Mouse (Mus musculus) adrenal gland, postnatal 10 days (tissue): ENCODE data around the gene Pik3ca. TPM values are rescaled to one million over a fixed set of nuclear protein-coding genes. Genes with fewer than 3 reads are reported as not detected.
A peak's percentile ranks its signal among the peaks of the same experiment; 100 is the strongest.

ENCODE experiments used
- DNase-seq: peaks from one replicate; pipeline ENCODE4 v3.0.0; 2021; ENCODE audit warnings: mixed read lengths
- total RNA-seq, 2 experiments: library from RNA; stranded (reverse); gene quantifications; 2 replicates each; pipeline ENCODE4 v1.2.3; 2021

Gene Pik3ca
- total RNA-seq, 2 experiments from 2014 or later: 36.0 to 44.2 TPM

DNA sequence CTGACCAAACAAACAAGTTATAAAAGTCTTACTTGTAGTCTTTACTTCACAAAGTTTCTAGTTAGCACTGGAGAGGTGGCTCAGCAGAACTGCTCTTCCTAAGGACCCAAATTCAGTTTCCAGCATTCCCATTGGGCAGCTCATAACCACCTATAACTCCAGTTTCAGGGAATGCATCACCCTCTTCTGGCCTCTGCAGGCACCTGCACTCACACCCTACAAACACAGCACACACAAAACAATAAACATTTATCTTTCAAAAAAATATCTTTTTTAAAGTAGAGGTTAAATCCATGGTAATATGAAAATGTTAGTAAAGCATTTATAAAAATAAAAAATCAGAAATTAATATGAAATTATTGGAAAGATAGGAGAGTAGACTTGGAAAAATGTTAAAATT lies 44.2 kb downstream of the Pik3ca start:
- DNase-seq: no peak

DNA sequence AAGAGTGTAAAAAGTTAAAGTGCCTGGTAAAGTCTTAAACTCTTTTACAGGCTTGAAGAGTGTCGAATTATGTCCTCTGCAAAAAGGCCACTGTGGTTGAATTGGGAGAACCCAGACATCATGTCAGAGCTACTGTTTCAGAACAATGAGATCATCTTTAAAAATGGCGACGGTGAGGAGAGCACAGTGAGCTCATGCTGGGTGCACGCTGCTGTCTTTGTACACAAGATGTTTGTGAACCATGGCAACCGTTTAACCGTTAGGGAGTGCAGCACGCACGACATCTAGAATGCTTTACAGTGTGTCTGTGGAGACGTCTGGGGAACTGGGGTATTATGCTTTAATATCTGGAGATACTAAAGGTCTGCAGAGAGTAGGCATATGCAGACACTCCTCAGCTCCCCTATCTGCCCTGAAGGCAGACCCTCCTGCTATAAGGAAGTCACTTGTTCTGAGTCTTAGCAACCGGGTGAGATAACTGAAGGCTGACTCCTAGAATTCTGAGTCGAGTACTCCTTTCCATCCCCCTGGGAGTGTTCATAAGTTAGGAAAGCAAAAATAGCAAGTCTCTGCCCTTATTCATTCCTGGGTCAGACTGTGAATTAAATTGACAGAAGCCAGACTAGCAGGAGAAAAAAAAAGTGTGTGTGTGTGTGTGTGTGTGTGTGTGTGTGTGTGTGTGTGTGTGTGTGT lies 57.0 kb downstream of the Pik3ca start:
- no peak for DNase-seq

DNA sequence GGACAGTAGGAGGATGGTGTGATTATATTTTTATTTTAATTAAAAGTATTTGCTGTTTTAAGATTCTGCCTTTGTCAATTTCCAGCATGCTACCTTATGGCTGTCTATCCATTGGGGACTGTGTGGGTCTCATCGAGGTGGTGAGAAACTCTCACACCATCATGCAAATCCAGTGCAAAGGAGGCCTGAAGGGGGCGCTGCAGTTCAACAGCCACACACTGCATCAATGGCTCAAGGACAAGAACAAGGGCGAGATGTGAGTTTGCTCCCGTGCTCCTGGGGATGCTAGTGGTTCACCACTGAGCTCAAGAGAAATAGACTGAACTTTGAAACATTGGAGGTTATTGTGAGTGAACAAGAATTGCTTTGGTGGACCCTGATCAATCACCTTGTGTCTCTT lies 62.3 kb downstream of the Pik3ca start:
- peak; percentile 73 for DNase-seq

DNA sequence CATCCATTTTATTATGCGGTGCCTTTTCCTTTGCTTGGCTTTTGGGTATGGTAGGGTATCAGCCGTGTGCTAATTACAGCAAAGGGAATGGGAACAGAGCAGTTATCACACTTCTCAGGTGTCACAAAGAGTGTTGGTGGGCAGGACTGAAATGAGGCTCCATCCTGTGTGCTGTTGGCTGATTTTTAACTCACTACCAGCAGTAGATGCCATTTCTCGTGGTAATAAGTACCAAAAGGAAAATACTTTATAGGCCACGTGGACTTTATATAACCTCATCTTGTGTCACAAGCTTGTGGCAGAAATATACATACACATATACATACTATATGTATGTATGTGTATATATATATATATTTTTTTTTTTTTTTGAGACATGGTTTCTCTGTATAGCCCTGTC lies 69.8 kb downstream of the Pik3ca start:
- no peak for DNase-seq

DNA sequence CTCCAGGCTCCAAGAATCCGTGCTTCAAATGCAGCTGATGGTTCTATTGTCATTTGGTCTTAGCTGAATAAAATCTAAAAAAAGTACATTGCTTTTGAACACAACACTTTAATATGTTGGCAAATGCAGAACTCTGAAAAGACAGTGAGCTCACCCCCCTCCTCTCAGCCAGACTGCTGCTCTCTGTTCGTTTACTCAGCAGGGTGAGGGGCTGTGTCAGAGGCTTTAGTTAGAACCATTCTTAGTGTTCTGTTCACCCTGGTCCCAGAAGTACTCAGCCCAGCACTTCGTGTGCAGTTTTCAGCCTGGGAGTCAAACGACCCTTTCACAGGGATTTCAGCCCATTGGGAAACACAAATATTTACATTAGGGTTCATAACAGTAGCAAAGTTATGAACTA lies 70.9 kb downstream of the Pik3ca start:
- no peak for DNase-seq

DNA sequence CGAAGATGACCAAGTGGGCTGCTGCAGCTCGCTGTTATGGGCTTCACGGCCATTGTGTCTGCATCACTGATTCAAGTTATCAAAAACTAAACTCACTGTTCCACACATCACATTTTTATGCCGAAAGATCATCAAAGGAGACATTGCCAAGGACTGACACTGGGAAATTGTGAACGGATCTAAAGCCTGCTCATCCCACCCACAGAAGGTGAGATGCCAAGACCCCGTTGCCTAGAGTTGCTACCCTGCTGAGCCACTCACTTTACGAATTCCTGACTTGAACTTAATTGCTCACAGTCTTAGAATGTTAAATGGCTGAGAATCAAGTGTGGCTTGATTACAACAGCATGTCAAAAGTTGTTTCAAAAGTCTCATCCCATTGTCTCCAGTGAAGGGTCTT lies 73.0 kb downstream of the Pik3ca start:
- no peak for DNase-seq

DNA sequence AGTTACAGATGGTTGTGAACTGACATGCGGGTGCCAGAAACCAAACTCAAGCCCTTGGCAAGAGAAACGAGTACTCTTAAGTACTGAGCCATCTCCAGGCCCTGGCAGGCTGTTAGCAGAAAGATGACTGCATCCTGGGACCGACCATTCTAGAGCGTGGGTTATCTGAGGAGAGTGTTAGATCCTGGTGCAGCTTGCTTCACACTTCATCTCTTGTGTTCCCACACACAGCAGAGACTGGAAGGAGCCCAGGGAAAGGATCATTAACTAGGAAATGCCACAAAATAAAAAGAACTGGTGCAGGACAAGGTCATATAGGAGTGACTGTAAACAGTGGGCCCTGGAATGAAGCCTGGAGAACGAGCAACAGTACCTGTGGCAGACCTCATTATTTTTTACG lies 73.6 kb downstream of the Pik3ca start:
- no peak for DNase-seq

DNA sequence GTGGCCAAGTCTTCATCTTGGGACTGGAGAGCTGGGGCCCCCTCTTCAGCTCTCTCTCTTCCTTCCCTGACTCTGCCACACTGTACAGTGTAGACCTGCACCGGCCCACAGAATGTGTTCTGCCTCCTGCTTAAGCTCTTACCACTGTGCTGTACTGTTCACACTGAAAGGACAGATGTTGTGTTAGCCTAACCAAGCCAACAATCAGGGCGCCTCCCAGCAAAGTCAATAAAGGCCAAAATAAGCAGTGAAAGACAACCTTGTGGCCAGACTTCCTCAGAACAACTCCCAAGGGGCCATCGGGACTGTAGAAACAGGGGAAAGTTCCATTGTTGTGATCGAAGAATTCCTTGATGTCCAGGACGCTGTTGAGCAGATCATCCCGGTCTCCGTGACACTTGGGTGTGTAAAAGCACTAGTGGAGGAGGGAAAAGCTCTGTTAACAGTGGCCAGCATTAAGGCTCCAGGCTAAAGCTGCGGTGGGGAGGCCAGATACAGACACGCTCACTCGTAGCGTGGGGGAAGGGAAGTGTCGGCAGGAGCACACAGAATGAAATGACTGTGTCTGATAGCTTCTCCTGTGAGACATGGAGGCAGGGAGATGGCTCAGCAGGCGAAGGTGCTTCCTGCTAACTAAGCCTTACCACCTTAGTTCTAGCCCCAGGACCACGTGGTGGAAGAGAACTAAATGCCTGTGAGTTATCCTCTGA lies 74.9 kb downstream of the Pik3ca start:
- peak; percentile 23 for DNase-seq

DNA sequence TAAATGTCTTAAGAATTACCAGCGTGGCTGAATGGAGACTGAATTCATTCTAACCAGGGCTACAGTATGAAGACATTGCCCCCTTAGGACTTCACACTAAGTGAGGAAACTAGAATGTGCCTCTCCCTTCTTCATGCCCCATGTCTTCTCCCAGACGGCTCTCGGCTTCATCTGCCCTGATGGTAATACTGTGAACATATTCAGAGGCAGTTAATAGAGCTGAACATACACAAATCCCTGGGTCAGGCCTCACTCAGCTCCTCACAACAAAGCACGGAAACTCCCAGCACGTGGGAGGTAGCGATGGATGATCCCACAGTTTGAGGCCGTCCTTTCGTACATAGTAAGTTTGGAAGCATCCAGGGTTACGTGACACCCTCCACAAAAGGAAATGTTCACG lies 75.7 kb downstream of the Pik3ca start:
- no peak for DNase-seq

DNA sequence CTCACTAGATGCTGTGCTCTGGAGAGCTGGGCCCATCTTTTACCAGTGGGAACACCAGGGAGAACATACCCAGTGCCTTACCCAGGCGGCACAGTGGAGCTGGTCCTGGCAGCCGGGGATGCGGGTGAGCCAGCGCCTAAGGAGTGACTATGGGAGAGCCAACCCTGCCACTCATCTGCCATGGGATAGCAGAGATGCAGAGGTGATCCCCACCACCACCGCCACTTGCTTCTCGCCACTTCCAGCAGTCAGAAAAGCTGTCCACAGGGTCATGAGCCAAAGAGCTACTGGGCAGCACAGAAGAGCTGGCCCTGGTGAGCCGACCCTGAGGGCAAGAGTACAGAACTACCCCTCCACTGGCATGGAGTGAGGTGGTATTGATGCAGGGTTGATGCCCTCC lies 82.5 kb downstream of the Pik3ca start:
- no peak for DNase-seq

DNA sequence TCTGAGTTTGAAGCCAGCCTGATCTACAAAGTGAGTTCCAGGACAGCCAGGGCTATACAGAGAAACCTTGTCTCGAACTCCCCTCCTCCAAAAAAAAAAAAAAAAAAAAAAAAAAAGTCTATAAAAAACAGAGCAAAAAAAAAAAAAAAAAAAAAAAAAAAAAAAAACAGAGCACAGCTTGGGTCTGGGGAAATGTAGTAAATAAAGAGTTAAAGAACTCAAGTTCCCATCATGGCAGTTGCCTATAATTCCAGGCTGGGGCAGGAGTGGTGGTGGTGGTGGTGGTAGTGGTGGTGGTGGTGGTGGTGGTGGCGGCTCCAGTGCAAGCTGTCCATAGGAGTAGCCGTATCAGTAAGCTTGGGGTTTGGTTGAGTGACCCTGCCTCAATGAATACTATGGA lies 85.6 kb downstream of the Pik3ca start:
- DNase-seq: no peak

DNA sequence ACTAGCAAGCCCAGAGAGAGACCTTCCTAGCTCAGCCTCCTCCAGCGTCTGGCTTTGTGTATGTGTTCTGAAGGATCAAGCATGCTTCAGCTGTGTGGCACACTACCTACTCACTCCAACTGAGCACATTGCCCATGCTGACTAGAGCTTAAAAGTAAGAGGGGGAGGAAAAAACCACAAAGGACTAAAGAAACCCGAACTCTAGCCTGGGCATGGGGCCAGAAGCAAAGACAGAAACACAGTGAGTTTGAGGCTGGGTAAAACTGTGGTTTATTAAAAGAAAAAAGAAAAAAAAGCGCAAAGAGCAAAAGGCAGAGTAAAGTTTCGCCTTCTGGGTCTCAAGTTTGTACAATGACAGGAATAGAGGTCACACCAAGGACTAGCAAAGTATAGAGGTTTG lies 89.1 kb downstream of the Pik3ca start:
- DNase-seq: no peak

DNA sequence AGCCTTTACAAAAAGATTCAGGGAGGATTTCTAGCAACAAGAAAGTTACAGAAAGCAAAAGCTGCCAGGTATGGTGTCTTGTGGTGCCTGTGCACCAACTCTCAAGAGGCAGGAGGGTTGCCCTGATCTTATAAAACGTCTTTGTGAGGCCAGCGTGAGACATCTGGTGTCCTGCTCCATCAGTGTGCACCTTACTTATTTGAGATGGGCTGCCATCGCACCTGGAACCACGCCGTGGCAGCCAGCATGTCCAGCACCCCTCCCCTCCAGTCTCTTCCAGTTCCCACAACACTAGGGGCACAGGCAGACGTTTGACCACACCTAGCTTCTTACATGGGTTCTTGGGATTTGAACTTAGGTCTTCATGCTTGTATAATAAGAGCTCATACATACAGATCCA lies 90.7 kb downstream of the Pik3ca start:
- DNase-seq: no peak

DNA sequence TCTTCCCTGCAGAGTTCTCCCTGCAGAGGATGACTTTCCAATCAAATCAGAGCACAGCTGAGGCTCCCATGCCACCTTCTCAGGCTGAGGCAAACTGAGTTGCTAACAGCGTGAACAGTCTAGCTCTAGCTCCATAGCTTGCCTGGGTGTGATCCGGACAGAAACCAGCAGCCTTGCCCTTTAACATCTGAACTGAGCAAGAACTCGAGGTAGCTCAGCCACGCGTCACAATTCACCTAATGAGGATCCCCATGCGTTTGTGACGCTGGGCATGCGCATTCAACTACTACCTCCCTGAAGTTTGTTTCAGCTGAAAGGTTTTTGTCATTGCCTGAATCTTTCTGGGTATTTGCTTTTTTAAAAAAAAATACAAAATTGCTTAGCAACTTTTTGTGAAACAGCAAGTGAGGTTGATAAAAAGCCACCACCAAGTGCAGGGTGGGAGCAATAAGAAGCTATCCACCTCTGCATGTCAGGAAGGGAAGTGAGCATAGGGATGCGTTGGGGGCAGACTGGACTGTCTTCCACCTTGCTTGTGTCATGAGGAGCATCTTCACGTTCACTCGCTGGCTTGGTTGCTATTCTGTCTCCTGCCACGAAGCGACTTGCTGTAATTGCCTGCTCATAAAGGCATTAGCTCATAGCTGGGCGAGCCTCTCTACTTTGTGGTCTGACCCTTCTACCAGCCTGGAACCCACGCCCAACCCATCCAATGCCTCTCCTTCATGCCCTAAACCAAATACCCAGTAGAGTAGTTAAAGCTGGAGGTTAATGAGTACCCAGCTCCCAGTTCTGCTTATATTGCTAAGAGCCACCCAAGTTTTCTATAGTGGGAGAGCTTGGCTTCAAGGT lies 92.8 kb downstream of the Pik3ca start:
- no peak for DNase-seq

DNA sequence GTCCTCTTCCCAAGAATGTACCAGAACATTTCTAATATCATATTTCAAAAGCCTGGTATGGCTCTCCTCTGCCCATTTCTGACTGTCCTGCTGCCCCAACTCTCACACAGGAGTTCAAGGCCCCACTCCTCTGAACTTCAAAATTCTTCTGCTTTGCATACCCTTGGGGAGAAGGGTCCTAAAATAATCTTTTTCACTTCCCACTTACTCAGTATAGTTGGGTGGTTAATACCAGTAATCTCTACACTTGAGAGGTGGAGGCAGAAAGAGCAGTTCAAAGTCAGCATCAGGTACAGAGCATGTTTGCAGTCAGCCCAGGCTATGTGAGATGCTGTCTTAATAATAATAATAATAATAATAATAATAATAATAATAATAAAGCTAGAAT lies 93.5 kb downstream of the Pik3ca start:
- DNase-seq: no peak

DNA sequence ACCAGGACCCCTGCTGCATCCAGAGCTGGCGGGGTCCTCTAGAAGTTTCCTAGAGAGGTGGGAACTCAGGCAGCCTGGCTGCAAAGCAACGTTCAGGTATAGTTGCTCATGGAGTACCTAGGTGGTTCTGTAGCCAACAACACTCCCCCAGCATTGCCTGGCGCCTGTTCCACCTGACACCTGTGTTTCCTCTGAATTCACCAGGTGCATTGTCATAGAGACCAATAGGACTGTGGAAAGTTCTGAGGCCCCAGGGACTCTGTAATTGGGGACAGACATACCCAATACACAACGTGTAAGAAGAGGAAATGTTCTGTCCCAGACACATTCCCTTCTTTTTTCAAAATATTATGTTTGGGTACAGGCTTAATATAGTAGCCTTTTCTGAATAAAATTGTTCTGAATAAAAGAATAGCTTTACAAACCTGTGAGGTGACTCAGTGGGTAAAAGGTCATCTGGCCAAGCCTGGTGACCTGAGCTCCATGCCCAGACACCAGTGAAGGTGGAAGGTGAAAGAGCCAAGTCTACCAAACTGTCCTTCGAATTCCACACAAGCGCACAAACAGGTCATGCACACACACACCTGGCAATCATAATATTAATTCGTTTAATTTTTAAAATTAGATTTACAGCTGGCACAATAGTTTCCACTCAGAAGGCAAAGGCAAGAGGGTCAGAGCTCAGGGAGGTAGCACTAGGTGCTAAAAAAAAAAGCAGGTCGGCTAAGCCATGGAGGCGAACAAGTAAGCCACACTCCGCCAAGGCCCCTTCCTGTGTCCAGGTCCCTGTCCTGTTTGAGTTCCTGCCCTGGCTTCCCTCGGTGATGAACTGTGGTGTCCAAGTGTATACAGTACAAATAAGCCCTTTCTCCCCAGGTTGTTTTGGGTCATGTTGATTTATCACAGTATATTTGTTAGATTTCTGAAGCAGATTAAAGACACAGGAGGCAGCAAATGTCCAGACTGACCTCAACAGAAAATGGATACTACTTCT lies 94.9 kb downstream of the Pik3ca start, which contains the start of gene Kcnmb3:
Gene Kcnmb3, minus strand, starts transcription at position 135 of the 994 bp plus-strand sequence.
- DNase-seq: no peak

DNA sequence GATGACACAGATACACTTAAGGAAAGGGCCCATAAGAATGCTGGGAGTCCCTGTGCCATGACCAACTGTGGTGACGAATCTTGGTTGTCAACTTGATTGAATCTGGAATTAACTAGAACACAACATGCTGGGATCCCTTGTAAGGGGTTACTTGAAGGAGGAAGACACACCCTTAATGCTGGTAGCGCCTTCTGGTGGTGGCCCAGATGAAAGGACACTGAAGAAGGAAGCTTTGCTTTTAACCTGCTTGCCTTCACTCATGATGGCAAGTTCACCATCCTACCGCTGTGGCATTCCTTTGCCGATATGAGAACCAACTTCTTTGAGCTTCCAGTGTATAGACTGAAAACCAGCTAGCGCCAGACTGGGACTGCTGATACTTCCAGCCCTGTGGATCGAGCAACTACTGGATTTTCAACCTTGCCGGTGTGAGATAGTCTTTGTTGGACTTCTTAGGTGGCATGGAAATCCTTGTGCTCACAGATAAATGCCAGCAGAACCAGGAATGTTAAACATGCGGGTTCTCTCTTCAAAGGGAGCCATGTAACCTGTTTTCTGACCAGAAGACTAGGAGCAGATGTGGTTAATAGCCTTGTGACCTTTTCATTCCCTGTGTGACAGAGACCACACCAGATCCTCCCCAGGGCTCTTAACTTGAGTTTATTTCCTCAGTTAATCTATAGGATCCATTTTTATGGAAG lies 97.1 kb downstream of the Pik3ca start:
- no peak for DNase-seq

DNA sequence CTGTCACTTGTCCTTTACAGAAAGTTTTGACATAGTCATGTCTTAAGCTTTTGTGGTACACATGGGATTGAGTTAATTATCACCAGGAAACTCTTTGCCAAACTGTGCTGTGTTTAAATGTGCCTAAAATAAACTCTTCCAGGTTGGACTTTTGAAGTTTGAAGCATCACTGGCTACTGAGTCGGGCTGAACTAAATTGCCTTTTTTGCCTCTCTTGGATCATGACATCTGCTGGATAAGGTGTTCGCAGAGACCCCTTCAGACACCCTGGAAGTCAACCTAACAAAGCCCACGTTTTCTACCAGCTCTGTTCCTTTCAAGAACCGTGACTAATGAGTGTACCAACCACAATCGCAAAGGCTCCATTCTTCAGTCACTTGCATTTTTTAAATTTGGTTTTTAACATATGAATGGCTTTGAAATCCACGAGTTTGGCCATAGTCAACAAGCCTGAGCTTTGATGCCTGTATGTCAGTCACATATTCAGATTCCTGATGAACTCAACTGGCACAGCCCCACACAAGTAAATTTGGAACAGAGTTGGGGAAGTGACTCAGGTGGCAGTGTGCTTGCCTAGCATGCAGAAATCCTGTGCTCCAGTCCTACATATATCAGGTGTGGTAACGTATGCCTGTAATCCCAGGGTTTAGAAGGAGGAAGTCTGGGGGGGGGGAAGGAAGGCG lies 97.8 kb downstream of the Pik3ca start:
- no peak for DNase-seq

DNA sequence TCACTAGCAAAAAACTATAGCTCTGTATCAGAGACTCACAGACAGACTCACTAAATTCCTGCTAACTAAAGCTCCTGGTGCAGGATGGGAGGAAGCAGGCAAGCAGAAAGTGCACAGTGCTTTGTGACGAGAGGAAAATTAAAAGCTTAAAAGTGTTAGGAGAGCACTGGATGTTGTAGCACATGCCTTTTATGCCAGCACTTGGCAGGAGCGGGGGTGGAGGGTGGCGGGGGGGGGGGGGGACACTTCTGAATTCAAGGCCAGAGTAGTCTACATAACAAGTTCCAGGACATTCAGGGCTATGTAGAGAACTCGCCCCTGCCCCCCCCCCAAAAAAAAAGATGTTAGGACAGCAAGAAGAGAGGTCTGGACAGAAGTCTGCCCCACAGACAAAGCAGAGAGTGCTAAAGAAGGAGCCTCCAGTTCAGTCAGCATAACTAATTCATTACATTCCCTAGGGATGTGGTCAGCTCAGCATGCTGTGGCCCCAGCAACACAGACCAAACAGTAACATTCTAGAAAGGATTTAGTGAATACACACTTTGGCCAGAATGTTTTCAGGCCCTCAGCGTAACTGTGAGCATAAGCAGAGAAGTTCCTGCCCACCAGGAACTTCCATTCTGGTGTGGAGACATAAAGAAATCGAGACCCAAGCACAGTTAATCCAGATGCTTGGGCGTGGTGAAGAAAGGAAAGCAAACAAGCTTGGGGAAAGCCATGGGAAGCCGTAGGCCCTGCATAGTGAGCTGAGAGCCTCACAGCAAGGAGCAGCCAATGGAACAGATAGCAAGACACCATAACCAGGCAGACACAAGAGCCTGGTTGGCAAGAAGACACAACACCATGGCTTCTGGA lies 98.6 kb downstream of the Pik3ca start:
- DNase-seq: no peak

DNA sequence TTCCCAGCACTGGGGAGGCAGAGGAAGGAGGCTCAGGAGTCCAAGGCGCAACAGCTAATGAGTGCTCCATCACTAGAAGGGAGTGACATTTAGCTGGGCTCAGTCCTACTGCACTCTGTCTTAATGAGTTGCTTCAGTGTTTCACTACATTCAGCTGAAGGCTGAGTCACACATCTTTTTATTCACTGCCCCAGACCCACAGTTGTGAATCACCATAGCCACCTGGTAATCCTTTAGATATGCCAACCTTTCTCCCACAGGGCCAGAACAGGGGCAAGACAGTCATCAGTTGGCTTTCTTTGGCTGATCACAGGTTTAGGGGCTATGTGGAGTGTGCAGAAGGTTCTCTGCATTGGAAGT lies 99.2 kb downstream of the Pik3ca start:
- DNase-seq: no peak
